Mouse (Mus musculus) gonadal fat pad, adult 2 months (tissue): ENCODE measurements around the gene Anapc2. TPM values are rescaled to one million over a fixed set of nuclear protein-coding genes. Genes with fewer than 3 reads are reported as not detected.

Experiments used
- DNase-seq: peaks from one replicate; pipeline ENCODE4 v3.0.0-alpha.2; 2012; ENCODE audit warnings: low read depth
- polyA plus RNA-seq: library from polyadenylated mRNA; depleted of rRNA; stranded (reverse); fragments of >200 nt; gene quantifications from 2 replicates; pipeline ENCODE4 v1.2.3, GENCODE M21; 2012; rRNA removed

Anapc2 gene
- 119 and 122 TPM in 2 replicates for polyA plus RNA-seq

DNA sequence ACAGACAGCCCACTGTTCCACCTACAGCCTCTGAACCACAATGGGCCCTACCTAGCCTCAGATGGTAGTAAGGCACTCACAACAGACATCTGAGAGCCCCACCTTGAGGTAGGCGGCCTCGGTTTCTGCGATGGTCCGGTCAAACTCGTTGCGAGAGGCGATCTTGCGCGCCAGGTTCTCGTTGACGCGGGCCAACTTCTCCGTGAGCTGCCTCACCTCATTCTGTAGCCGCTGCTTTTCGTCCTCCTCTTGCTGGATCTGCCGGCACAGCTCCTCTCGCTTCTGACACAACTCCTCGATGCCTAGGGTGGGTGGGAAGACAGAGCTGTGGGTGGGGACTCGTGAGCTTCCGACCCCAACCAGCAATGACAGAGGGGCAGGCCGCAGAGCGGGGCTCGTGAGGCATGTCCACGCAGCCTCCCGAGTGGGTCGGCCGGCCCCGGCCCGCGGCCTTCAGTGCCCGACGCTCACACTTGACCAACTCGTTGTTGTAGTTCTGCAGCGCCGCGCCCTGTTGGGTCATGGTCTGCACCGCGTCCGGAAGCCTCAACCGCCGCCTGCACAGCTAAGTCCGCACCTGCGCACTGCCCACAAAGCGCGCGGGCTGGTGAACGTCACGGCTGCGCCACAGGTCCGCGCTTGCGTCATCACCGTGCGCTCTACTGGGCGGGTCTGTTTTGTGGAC lies at the start of gene Anapc2, which contains the start of gene Ssna1:
Gene Anapc2, plus strand, starts transcription at position 652 of the 685 bp plus-strand sequence.
Gene Ssna1, minus strand, starts transcription at position 612 of the 685 bp plus-strand sequence.
- peak; percentile 62 for DNase-seq

DNA sequence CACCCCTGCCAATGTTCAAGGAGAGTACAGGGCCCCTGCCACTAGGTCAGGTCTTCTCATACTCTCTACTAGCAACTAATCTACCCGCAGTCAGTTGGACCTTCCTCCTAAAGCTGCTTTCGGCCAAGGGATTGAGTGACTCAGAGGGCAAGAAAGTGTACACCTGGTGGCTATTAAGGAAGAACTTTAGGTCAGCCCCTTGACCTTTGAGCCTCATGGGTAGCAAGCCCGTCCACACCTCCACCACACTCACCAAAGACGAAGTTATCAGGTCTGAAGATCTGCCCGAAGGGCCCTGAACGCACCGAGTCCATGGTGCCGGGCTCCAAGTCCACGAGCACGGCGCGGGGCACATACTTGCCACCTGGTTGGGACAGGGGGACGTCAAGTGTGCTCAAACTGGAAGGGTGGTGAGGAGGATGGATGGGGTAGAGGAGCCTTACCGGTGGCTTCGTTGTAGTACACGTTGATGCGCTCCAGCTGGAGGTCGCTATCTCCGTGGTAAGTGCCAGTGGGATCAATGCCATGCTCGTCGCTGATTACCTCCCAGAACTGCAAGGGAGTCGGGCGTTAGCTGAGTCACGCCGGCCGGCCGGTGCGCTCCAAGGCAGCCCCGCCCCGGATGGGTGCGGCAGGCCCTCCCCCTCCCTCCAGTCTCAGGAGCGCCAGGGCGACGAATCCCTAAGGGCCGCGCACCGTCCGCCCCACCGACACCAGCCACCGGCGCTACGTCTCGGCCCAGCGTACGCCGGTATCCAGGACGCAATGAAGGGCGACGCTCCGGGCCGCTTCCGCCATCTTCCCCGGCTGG lies 48.4 kb upstream of the Anapc2 start:
- no peak for DNase-seq

DNA sequence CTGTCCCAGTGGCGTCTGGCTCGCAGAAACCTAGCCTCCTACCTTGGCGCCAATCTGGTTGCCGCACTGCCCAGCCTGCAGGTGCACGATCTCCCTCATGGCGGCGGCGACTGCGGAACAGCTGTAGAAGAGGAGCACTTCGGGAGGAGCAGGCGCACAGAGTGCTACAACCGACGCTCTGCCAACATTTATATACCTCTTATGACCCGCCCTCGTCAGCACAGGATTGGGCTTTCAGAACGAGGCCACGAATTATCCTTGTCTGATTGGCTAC lies 47.8 kb upstream of the Anapc2 start, which contains the start of gene Tubb4b:
Gene Tubb4b, minus strand, starts transcription at position 211 of the 274 bp plus-strand sequence.
- DNase-seq, result no peak

DNA sequence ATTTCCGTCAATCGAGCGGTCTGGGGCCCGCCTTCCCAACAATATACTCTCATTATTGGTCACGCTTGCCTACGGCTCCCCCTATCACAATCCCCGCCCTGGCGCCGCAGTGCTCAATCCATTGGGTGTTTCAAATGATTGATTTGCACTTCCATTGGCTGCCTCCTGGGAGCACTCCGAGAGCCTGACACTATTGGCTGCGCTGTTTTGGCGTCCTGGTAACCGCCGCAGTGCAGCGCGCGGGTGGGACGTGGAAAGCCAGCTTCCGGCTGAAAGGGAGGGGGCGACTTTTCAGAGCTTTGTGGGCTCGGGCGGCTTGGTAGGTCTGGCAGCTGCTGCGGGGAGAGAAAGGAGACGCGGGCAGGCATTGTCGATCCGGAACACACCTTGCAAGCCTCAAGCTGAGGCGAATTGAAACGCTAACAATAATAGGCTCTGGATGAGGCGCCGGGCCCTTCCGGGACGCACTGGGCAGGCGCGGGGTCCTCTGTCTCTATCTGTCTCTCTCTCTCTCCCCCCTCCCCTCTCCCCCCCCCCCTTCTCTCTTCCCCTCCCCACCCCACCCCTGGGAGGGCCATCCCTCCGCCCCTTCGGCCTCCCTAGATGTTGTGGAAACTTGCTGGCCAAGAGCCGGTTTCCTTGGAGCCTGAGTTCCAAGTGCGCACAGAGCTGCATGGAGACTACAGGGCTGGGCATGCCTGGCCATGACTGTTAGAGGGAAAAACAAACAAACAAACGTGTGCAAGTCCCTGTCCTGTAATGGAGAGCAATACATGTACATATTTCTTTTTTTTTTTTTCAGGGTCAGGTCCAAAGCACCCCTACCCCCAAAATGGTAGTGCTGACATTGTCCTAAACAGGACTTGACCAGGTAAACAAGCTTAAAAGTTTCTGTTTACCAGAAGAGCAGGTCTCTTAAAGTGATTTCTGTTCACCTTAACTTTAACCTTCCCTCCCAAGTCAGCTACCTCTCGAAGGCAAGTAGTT lies 47.2 kb upstream of the Anapc2 start:
- peak; percentile 98 for DNase-seq

DNA sequence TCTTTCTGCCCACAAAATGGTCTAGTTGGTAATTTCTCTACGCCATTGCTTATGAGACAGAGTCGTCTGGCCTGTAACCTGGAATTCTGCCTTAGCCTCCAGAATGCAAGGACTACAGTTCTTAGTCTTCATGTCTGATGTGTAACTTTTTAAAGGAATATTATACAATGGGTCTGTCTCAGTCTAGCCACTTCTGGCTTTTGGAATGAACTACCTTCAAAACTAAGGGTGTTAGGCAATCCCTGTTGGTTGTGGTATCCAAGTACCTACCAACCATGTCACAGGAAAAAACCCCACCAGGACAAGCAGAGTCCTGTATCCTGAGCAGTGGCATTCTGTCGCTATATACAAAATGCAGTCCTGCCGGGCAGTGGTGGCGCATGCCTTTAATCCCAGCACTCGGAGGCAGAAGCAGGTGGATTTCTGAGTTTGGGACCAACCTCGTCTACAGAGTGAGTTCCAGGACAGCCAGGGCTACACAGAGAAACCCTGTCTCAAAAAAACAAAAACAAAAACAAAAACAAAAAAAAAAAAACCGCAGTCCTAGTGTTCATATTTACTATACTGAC lies 46.4 kb upstream of the Anapc2 start:
- no peak for DNase-seq

DNA sequence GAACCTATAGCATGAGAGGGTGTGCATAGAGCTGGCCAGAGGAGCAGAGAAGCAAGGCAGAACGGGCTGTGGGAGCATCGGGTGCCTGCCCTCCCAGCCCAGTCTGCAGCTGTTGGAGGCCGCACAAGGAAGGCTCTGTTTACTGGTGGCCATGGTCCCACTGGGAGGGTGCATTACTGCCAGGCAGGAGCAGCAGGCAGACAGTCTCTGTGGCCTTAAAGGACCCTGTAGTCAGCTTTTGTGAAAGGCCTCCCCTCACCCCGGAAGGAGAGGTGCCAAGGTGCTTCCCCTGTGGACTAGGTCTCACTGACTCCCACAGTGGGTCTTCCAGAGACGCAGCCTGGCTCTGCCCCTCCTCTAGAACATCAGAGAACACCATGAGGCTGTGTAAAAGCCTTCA lies 45.4 kb upstream of the Anapc2 start:
- DNase-seq, result no peak

DNA sequence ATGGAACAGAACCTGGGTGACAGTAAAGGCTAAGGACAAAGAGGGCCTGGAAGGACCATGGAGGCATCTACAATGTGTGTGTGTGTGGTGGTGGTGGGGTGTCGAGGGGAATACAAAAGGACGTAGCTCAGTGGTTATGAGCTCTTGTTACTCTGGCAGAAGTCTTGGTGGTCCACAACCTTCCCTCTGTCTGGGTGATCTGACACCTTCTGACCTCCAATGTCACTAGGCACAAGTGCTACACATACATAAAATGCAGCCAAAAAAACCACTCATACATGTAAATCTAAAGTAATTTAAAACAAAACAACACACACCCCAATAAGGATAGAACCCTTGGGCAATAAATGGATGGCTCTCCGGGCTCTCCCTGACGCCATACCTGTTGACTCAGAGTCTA lies 44.9 kb upstream of the Anapc2 start:
- DNase-seq, result no peak

DNA sequence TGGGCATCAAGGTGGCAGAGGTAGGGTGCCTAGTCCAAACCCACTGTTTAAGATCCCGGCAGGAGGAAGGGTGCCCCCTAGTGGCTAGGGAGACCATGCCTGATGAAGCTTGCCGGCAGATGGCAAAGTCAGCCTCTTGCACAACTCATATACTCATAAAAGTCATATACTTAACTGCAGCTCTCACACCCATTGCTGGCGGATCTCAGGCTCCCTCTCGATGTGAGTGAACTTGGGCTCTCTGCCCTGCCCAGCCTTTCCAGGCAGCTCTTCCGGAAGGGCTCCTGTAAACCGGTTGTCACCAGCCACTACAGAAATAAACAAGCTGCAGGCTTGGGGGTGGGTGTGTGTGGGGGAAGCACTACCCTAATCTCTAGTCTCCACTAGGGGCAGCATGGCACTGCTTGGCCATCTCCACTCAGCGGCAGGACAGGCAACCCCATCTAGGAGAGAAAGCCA lies 43.8 kb upstream of the Anapc2 start:
- DNase-seq, result no peak

DNA sequence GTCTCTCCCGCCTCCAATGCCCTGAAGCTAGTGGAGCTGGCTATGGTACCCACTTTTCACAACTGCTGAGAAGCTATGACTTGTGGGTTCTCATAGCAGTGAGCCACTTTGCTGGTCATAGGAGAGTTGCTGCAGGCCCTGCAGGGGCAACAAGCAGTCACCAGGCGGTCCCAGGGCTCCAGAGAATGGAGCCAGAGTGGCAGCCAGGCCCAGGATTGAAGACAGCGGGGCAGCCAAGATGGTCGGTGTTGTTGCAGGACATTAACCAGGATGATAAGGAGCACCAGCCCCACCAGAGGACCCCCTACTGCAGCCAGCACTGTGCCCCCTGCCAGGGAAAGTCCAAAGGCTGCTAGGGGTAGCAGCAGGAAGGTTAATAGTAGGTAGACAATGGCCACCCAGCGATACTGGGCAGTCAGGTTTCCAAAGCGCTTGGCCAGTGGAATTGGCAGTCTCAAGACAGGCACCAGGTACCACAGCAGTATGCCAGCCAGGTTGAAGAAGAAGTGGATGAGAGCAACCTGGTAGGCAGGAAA lies 43.2 kb upstream of the Anapc2 start:
- no peak for DNase-seq

DNA sequence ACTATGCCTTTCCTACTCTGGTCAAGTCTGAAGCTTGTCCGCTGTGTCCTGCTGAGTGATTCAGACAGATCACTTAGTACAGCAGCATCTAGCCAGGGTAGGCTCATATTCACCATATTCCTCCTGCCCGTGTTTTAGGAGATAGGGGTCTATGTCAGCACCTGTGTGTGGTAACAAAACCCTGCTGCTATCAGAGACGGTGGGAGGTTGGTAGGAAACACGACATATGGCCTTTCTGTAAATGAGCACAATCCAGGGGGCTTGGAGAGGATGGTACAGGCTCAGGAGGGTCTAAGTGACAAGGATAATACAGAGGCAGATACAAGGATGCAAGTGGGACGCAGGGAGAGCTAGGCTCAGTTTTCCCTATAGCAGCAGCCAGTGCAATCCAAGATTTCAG lies 42.7 kb upstream of the Anapc2 start:
- DNase-seq, result no peak

DNA sequence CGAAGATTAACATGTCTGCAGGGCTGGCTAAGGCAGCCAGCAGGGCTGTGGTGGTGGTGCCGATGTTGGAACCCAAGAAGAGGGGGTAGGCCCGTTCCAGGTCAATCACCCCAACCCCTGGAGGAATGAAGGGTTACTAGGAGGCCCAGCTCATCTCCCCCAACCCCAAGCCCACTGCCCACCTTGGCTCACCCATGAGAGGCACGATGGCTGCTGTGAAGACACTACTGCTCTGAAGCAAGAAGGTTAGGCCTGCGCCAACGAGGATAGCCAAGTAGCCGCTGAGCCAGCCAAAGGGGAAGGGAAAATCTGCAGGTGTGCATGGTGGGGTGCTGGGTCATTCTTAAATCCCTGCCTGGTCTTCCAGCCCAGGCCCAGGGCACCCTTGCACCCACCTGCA lies 41.7 kb upstream of the Anapc2 start:
- DNase-seq, result no peak

DNA sequence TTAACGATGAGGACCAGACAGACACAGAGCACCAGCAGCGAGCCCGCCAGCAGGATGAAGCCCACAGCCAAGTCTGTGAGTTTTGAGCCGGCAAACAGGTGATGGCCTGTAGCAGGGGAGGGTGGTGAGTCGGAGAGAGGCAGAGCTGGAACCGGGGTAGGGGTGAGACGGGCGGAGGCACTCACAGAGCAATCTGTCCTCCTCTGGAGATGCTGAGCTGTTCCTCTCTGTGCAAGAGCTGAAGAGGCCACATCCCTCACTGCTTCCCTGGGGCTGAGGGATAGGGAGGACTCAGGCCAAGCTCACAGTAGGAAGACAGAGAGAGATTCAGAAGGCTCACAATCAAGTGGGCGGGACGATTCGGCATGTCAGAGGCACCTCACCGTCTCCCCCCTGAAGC lies 41.2 kb upstream of the Anapc2 start:
- no peak for DNase-seq

DNA sequence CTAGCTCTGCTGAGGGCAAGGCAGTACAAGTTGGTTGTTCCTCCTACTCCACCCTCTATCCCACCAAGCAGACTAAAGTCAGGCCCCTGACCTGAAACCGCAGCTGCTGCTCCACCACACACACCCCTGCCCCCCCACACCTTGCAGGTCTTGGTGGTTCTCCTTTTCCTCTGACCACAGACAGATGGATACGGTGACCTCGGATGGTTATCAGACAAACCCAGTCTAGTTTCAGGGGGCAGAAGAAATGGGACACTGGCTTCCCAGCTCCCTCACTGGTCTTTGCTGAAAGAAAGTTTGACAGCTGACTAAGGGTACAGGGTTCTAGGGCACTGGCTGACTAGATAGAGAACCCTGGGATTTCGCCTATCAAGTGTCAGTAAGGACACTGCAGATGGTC lies 38.9 kb upstream of the Anapc2 start:
- no peak for DNase-seq

DNA sequence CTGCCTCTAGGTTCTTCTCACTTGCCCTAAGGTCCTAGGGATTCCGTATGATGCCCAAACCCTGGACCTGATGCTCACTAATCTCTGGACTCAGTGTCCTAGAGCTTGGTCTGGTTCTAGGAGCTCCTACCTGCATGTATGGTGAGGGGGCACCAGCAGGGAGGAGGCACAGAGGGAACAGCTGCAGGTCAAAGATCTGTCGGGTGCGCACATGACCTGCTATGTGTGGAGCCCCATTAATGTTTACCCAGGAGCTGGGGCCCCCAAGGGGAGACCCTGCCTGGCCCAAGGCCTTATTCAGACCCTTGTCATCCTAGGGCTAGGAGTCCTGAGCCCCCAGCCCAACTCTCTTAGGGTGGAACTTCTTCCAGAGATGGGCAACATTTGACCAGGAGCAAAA lies 38.2 kb upstream of the Anapc2 start, which contains the start of gene Slc34a3:
Gene Slc34a3, minus strand, starts transcription at position 315 of the 400 bp plus-strand sequence.
- no peak for DNase-seq

DNA sequence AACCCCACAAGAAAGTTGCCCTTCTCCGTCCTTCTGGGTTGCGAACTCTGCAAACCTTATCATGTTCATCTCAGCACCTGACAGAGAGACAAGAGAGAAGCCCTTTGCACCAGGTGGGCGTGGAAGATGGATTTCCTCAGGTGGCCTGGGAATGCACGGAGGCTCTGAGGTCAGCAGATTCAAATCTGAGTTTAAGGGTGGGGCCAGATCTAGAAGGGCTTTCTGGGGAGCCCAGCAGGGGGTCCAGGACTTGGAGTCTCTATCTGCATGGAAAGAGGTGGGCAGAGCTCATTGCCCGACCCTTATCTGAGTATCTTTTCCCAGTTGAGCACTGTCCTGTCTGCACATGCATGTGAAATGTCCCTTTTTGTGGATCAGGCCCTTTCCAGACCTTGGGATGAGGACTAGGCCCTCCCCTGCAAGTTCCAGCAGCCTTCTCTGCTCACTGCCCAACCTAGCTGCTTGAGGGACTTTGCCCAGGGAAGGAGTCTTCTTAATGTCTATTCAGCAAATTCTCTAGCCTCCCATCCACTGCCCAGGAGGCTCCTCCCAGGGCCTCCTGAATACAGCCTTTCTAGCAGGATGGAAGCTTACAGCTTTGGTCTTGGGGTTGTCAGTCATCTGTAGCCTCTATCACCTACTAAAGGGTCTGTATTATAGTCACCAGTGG lies 37.6 kb upstream of the Anapc2 start:
- DNase-seq, result no peak

DNA sequence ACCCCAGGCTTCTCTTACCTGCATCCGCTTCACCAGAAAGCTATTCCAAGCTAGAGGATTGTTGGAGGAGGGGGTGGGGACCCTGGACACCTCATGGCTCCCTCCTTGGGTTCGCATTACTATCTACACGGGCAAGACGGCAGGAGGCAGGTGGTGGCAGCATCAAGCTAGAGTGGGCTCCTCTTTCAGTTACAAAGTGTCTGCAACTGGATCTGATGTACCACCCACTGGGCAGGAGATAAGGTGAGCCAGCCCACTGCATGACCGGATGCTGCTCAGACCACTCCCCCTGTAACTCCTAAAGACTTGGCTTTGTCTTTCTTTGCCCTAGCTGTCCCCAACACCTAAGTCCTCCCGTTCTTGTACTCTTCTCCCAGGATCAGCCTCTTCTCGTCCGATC lies 35.7 kb upstream of the Anapc2 start, which contains the start of gene Rnf224:
Gene Rnf224, minus strand, starts transcription at position 174 of the 400 bp plus-strand sequence.
- no peak for DNase-seq

DNA sequence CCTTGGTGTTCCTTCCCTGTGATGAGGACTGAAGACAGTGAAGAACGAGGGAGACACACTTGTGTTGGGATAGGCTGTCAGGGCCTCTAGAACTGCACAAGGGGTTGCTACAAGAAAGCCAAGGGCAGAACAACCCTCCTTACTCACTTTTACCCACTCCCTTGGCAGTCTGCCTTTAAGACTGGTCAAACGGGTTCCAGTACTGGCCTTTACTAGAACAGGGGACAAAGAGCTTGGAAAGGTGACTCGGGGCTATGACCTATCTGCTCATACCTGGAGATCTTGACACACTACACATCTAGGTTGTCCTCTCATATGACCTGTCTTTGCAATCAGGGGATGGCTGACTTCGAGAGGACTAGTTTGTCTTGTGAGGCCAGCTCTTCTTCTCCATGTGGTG lies 34.8 kb upstream of the Anapc2 start:
- no peak for DNase-seq

DNA sequence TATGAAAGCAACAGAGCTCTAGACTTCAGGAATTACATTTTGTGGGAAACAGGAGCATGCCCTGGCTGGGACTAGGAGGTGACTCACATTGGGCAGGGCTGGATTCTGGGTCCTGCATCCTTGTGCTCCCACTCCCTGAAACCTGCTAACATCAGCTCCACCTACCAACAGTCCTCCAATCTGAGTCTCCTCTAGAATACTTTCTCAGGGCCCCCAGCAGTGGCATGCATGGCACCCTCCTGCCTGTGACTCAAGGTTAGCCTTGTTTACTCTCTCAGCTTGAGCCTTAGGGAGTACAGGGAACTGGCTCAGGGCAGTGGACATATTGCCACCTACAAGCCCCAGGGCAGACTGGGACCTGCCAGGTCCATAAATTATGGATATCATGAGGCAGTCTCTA lies 34.2 kb upstream of the Anapc2 start:
- DNase-seq, result no peak

DNA sequence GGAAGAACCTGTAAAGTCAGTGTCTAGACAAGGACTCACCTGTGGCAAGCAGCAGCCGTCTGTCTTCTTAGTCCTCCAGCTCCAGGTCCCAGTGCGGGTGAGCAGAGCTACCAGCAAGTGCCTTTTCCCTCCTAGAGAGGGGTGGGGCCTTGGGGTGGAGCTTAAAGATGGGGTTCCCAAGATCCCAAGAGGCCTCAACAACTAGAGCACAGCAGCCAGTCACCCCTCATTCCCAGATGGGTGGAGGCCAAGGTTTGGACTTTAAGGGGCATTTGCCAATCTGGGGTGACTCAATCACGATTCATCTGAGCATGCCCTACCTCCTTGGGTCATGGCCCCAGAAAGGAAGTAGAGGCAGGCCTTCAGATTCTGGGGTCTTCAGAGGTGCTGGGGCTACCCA lies 32.5 kb upstream of the Anapc2 start:
- DNase-seq, result no peak

DNA sequence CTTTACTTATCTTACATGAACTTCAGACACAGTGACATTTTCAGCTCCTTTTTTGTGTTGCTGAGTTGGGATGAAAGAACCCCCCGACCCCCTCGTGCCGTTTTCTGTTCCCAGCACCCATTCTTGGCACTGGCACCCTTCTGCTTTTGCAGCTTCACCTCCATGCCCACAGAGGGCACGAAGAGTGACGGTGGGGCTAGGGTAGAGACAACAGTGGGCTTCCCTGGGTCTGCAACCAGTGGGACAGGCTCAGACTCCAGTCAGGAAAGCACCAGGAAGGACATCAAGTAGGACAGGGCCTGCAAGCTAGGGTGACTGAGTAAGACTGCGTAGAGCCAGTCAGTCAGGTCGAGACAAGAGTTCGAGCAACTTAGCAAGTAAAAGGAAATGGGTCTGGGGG lies 32.0 kb upstream of the Anapc2 start:
- no peak for DNase-seq
